Mouse (Mus musculus): ENCODE data around the gene Hnrnpa1.
A peak's percentile ranks its signal among the peaks of the same experiment; 100 is the strongest.
"Not testable (repeated sequence)": the region's sequence is repeated elsewhere in the genome, so short reads cannot be mapped to it uniquely, and the experiment has no call there.

Gene Hnrnpa1

DNA sequence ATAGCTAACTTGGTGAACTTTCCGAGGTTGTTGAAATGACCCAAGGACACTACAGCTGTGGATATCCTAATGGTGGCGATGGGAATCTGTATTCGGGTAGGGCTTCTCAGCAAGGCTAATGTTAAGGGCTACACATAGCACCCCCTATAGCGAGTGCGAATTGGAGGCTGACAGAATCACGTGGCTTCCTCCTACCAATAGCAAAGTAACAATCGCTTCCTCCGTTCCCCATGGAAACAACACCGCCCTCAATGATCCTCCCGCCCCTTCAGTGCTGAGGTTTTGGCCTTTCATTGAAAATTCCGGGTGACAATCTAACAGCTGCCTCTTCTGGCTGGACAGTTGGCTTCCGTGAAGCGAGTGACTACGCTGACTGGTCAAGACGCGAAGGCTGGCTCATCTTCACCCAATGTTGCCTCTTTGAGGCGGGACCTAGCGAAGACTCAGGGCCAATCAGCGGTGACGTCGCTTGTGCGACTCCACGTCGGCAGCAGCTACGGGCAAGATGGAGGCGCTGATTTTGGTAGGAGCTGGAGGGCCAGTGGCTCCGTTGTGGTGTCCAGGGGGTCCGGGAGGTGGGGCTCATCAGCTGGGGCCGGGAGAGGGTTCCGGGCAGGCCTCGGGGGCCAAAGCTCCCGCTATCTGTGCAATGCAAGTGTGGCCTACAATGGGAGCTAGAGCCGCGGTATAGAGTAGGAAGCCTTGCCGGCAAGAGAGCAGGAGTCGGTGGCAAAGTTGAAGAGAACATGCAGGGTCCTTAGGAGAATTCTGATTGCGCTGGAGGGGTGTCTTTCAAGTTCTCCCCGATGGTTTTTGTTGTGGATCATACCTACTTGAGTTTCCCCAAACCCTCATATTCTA is 32.4 kb downstream of the Hnrnpa1 start, which contains the start of gene Copz1:
Gene Copz1, plus strand, starts transcription at position 296 of the 861 bp plus-strand sequence.
- peak; percentile 98 for DNase-seq (ENCODE audit: low spot score)

DNA sequence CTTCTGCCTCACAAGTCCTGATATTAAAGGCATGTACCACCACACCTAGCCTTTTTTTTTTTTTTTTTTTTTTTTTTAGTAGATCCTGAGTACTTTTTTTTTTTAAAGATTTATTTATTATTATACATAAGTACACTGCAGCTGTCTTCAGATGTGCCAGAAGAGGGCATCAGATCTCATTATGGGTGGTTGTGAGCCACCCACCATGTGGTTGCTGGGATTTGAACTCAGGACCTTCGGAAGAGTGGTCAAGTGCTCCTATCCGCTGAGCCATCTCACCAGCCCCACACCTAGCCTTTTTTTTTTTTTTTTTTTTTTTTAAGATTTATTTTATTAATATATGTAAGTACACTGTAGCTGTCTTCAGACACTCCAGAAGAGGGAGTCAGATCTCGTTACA is 35.7 kb downstream of the Hnrnpa1 start:
- DNase-seq (ENCODE audit: low spot score), result not testable (repeated sequence)

DNA sequence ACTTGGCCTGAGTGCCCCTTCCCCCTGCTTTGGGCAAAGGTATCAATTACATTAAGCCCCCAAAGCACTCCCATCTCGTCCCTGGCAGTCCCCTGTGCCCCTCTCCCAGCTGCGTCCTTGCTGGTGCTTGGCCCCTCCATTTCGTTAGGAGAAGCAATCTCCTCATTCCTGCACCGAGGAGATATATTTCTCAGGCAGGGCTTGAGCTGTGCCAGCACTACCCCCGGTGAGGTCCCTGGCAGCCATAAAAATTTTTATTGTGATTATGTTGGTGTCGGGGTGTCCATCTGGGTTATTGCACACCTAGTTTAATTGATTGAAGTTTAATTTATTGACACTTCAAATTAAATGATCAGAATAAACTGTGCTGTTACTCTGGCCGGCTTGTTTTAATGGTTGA is 37.7 kb downstream of the Hnrnpa1 start:
- DNase-seq (ENCODE audit: low spot score), result no peak

DNA sequence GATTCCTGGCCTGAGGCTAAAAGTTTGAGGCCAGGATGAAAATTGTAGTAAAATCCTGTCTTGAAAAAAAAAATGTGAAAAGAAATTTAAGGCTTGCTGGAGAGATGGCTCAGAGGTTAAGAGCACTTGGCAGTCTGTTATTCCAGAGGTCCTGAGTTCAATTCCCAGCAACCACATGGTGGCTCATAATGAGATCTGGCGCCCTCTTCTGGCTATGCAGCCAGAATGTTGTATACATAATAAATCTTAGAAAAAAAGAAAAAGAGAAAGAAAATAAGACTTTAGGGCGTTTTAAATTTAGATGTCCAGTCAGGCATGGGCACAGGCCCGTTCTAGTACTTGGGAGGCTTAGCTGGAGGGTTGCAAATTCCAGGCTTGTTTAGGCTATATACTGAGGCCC is 39.5 kb downstream of the Hnrnpa1 start:
- no peak for DNase-seq (ENCODE audit: low spot score)

DNA sequence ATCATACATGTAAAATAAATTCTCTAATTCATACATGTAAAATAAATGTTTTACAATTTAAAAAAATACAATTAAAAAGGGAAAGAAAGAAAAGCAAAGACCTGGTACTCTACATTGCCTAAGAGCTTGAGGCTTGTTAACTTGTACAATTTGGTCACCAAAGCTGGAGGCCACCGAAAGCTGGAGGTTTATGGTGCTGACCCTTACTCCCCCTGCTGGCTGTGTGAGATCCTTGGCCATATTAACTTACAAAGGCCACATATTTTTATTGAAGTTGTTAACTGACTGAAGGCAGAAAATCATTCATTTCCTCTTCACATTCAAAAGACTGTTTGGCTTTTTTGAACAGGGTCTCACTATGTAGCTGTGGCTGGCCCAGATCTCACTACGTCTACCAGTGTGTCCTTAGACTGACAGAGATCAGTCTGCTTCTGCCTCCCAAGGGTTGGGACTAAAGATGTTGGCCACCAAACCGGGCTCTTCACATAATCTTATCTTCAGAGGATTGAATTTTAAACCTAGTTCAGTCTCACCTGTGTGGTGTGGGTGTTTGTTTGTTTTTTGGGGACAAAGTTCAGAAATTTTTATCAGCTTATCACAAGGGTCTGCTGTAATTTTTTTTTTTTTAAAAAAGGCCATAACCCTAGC is 40.7 kb downstream of the Hnrnpa1 start:
- peak; percentile 73 for DNase-seq (ENCODE audit: low spot score)

DNA sequence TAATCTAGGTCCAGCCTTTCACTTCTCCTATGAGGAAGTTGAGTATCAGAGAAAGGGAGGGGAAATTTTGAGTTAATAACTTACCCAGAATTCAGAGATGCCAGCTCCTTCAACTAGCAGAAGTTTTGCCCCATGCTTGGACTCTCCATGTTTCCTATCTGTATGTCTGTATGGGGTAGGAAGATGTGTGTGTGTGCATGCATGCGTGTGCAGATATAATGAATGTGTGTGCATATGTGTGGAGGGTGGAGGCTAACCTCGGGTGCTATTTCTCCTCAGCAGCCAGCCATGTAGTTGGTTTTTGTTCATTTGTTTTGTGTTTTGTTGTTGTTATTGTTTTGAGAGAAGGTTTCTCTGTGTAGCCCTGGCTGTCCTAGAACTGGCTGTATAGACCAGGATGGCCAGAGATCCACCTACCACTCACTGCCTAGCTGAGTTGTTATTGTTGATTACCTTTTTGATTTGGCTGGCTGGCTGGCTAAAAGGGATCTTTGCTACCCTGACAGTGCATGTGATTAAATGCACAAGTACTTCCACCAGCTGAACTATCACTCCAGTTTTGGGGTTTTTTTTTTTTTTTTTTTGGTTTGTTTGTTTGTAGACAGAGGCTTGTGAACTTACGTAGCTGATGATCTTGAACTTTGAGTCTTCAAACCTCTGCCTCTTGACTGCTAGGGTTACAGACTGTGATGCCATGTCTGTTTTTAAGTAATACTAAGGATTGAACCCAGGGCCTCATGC is 41.4 kb downstream of the Hnrnpa1 start:
- DNase-seq (ENCODE audit: low spot score), result no peak

DNA sequence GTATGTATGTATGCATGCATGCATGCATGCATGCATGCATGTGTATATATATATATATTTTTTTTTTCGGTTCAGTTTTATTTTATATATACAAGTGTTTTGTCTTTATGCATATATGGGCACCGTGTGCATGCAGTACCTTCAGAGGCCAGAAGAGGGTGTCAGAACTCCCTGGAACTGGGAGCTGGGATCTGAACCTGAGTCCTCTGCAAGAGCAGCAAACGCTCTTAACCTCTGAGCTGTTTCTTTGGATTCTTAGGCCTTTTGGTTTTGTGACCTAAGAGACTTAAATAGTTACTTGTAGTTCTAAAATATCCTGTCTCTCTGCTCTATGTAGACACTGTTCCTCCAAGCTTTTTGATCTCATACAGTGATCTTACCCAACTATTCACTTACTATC is 43.8 kb downstream of the Hnrnpa1 start:
- DNase-seq (ENCODE audit: low spot score), result no peak

DNA sequence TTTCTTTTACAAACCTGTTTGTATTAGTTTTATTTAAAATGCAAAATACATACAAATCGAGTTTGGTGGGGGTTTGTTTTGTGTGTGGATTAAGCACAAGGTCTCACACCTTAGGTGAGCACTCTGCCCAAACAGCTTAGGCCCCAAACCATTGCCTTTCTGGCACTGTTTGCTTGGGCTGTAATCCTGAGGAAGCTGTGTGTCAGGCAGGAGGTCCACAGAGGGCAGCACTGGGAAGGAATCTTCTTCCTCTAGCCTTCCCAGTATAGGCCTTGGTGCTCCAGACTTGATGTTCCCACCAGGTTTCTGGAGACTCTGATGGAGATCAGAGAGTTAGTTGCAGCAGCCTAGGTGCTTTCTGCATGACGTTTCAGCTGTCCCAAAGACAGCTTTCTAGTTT is 44.4 kb downstream of the Hnrnpa1 start:
- DNase-seq (ENCODE audit: low spot score), result no peak

DNA sequence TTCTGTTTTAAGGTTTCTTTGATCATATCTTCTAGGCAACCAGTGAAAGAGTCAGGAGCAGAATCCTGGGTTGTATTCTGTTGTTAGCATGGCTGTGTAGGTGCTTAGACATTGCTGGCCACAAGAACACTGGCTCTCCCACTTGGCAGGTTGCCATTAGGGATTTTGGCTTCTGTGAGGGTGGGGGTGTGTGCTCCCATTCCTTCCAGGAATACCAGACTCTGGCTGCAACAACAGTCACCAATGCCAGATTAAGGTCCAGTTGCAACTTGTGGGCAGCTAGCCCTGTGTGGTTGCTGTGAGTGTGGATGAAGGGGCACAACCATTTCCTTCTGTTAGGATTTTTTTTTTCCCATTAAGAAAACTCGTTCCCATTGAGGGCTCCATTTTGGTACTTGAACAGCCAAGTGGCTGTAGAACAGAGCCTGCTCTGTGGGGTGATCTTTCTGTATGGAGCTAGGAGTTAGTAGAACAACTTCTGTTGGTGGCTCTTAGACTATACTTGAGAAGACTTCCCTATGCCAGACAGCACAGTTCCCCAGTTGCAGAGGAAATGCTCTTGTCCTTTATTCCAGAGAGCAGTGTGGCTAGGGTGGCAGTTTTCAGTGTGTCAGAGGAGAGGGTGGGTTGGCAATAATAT is 45.7 kb downstream of the Hnrnpa1 start:
- no peak for DNase-seq (ENCODE audit: low spot score)

DNA sequence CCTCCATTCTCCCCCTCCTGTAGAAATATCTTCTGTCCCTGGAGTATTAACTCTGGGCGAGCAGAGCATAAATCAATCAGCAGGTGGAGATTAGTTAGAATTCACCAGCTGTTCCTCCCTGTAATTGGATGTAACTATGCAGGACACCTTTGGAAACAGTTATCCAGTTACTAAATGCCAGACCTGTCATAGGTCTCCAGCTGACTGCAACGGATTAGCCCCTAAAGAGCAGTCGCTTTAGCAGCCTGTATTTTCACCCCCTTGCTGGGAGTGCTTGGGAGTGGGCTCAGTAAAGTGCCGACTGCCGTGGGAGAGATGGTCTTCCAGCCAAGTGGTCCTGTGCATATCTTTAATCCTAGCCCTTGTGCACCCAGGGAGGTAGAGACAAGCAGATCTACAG is 49.4 kb downstream of the Hnrnpa1 start:
- DNase-seq (ENCODE audit: low spot score), result no peak

DNA sequence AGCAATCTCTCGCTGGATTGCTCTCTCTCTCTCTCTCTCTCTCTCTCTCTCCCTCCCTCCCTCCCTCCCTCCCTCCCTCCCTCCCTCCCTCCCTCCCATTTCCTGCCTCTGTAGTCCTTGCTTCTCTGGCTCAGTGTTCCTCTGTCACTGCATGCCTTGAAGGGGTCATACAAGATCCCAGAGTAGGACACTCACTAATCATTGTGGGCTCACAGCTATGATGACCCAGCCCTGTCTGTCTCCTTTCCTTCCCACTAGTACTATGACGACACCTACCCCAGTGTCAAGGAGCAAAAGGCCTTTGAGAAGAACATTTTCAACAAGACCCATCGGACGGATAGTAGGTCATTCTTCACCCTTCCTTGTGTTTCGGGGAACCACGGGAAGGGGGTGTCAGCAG is 50.2 kb downstream of the Hnrnpa1 start:
- no peak for DNase-seq (ENCODE audit: low spot score)

DNA sequence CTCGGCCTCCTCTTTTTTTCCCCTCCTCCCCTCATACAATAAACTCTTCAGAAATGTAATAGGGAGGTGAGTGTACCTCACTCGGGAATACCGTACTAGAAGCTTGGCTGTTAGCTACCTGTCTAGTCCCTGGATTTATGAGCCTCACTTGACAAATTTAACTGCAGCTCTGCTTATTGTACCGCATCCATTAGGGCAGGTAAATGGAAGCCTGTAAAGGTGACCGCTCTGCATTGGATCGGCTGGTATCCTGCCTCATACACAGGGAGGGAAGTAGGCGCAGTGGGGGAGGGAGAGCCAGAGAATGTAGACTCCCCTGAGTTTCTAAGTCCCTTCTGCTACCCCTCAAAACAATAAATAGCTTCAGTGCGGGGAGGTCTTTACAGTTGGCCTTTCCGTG is 50.6 kb downstream of the Hnrnpa1 start:
- no peak for DNase-seq (ENCODE audit: low spot score)

DNA sequence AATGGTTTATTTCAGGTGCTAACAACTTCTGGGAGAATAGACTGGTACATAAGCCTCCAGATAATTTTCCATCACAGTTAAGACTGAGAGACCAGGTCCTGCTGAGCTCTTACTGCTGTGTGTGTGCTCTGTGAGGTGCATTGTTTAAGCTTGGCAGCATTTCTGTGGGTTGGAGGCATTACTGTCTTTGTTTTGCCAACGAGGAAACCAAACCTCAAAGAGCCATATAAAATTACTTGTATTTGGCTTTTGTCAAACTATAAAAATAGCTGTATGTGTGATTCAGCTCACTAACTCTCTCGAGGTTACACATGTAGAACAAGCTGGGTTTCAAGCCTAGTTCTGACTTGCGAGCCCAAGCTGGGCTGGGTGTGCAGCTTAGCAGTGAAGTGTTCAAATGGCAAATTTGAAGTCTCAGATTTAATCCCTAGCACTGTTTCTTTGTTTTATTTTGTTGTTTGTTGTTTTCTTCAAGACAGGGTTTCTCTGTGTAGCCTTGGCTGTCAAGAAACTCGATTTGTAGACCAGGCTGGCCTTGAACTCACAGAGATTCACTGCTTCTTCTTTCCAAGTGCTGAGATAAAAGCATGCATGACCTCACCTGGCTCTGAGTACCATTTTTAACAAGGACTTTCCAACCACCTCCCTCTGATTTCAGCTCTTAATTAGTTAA is 52.6 kb downstream of the Hnrnpa1 start:
- DNase-seq (ENCODE audit: low spot score), result no peak

DNA sequence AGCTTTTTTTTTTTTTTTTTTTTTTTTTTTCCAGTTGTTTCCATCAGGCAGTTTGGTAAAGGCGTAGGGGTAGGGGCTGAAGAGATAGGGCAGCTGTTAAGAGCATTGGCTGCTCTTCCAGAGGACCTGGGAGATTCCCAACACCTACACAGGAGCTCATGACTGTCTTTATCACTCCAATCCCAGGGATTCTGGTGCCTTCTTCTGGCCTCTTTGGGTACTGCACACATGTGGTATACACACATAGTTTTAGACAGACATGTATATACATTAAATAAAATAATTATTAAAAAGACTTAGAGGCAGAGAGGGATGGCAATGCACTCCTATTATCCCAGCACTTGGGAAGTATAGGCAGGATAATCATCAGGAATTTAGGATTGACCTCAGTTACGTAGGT is 53.1 kb downstream of the Hnrnpa1 start:
- DNase-seq (ENCODE audit: low spot score), result no peak

DNA sequence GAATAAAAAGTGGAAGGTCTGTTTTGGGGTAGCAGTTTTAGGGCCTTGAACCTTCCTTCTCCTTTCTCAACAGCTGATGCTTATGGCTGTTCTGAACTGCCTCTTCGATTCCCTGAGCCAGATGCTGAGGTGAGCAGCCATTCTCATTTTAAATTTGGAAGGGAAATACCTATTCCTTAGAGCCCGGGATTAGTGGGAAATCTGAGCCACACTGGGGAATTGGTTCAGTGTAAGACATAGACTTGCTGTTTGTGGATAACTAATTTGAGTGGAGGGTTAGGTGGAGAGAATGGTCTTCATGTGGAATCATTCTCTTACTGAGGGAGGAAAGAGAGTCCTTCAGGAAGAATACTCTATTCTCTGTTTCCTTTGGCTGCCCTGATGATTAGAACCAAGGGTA is 54.4 kb downstream of the Hnrnpa1 start:
- DNase-seq (ENCODE audit: low spot score), result no peak

DNA sequence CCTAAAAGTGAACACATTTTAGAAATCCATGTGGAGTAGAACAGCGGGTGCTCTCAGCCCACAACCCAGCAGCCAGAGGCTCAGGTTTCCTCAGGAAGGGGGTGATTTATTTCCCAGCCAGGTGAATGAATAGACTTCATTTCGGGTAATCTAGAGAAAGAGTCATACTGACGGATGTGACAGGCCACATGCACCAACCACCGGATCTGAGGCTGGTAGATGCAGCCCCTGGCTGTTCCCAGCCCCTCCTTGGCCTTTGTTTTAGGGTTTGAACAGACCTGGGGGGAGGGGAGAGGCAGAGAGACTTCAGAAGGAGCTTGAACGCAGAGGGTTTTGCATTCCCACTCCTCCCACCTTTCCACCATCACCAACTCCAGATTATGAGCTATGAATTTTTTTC is 55.6 kb downstream of the Hnrnpa1 start:
- no peak for DNase-seq (ENCODE audit: low spot score)

Data from c-Kit-positive CD71-positive TER-119-positive erythroid progenitor cells, embryonic 14.5 days (primary cell).